Mouse (Mus musculus): ENCODE results near the gene Igfbp6. TPM values are rescaled to one million over a fixed set of nuclear protein-coding genes. Genes with fewer than 3 reads are reported as not detected.

Igfbp6 gene
- polyA plus RNA-seq, 1 experiment from 2014 or later, result 0.70 TPM

- Histone ChIP-seq H3K4me2 (no peak overlapping the region), H3K9me3 (replicated peaks; ENCODE audit: control insufficient read depth, low read length) (peaks cover 4% of the 10 kb centered on the region; the same call in 1 of the 2 replicates), H3K4me1 (ENCODE audit: control insufficient read depth, insufficient read depth, low read length) (no peaks in the 10 kb centered on the region), H3K27ac (ENCODE audit: low read depth, low read length) (no peak overlapping the region), H3K27me3 (ENCODE audit: control insufficient read depth, insufficient read depth, low read length) (no peaks in the 10 kb centered on the region), H3K36me3 (ENCODE audit: control insufficient read depth, insufficient read depth, low read length) (peaks cover 3% of the 10 kb centered on the region; the same call in 1 of the 2 replicates), H3K9ac (ENCODE audit: low read depth, low read length) (no peak overlapping the region), H3K4me3 (ENCODE audit: low read depth, low read length) (no peak overlapping the region)
- no peak for ATAC-seq (replicated peaks; ENCODE audit: insufficient number of reproducible peaks, low FRiP score, low TSS enrichment)
- WGBS (ENCODE audit: insufficient replicate concordance), result 81% methylated on average over 7 of the region's 7 CpGs
Measured at GRCm38 (mm10) chr15:102176571-102177316, 32.6 kb downstream of the Igfbp6 start.

GRCm38 (mm10) chr15:102177417-102177816 is 33.3 kb downstream of the Igfbp6 start:
- Histone ChIP-seq H3K9me3 (replicated peaks; ENCODE audit: control insufficient read depth, low read length) (peaks cover 4% of the 10 kb centered on the region; the same call in 1 of the 2 replicates), H3K9ac (ENCODE audit: low read depth, low read length) (no peak overlapping the region), H3K4me1 (ENCODE audit: control insufficient read depth, insufficient read depth, low read length) (no peaks in the 10 kb centered on the region), H3K36me3 (ENCODE audit: control insufficient read depth, insufficient read depth, low read length) (peaks cover 3% of the 10 kb centered on the region; the same call in 1 of the 2 replicates), H3K4me2 (no peak overlapping the region), H3K27ac (ENCODE audit: low read depth, low read length) (no peak overlapping the region), H3K27me3 (ENCODE audit: control insufficient read depth, insufficient read depth, low read length) (no peaks in the 10 kb centered on the region), H3K4me3 (ENCODE audit: low read depth, low read length) (no peak overlapping the region)
- no peak for ATAC-seq (replicated peaks; ENCODE audit: insufficient number of reproducible peaks, low FRiP score, low TSS enrichment)
- WGBS (ENCODE audit: insufficient replicate concordance), result 87% methylated on average over 8 of the region's 8 CpGs

GRCm38 (mm10) chr15:102178279-102178678 is 34.1 kb downstream of the Igfbp6 start:
- H3K36me3 ChIP-seq (ENCODE audit: control insufficient read depth, insufficient read depth, low read length), result peaks cover 3% of the 10 kb centered on the region; the same call in 1 of the 2 replicates
- no peak overlapping the region for H3K9ac ChIP-seq (ENCODE audit: low read depth, low read length)
- ATAC-seq (replicated peaks; ENCODE audit: insufficient number of reproducible peaks, low FRiP score, low TSS enrichment), result no peak
- no peaks in the 10 kb centered on the region for H3K4me1 ChIP-seq (ENCODE audit: control insufficient read depth, insufficient read depth, low read length)
- H3K4me3 ChIP-seq (ENCODE audit: low read depth, low read length), result no peak overlapping the region
- no peak overlapping the region for H3K27ac ChIP-seq (ENCODE audit: low read depth, low read length)
- peaks cover 4% of the 10 kb centered on the region; the same call in 1 of the 2 replicates for H3K9me3 ChIP-seq (replicated peaks; ENCODE audit: control insufficient read depth, low read length)
- no peak overlapping the region for H3K4me2 ChIP-seq
- WGBS (ENCODE audit: insufficient replicate concordance), result 18% methylated on average over 6 of the region's 6 CpGs
- H3K27me3 ChIP-seq (ENCODE audit: control insufficient read depth, insufficient read depth, low read length), result no peaks in the 10 kb centered on the region

DNA sequence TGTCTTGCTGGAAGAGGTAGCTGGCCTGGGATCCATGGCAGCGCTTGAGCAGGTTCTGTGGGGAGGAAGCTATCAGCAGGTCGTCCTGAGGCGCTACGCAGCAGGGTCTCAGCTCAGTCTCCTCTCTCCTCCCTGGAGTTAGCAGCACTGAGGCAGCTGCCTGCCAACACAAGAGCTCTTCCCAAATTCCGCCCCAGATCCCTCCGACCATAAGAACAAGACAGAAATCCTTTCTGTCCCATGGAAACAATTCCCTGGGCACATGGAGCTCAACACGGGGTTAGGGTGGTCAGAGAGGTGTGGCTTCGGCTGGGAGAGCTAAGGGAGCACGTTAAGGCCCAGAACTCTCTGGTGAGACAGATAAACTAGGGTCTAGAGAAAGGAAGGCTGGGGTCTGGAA is 34.9 kb downstream of the Igfbp6 start:
- no peak overlapping the region for H3K4me2 ChIP-seq
- H3K4me3 ChIP-seq (ENCODE audit: low read depth, low read length), result no peak overlapping the region
- no peaks in the 10 kb centered on the region for H3K27me3 ChIP-seq (ENCODE audit: control insufficient read depth, insufficient read depth, low read length)
- peaks cover 4% of the 10 kb centered on the region; the same call in 1 of the 2 replicates for H3K9me3 ChIP-seq (replicated peaks; ENCODE audit: control insufficient read depth, low read length)
- H3K4me1 ChIP-seq (ENCODE audit: control insufficient read depth, insufficient read depth, low read length), result no peaks in the 10 kb centered on the region
- peaks cover 3% of the 10 kb centered on the region; the same call in 1 of the 2 replicates for H3K36me3 ChIP-seq (ENCODE audit: control insufficient read depth, insufficient read depth, low read length)
- no peak for ATAC-seq (replicated peaks; ENCODE audit: insufficient number of reproducible peaks, low FRiP score, low TSS enrichment)
- WGBS (ENCODE audit: insufficient replicate concordance), result 68% methylated on average over 9 of the region's 9 CpGs
- no peak overlapping the region for H3K9ac ChIP-seq (ENCODE audit: low read depth, low read length)
- H3K27ac ChIP-seq (ENCODE audit: low read depth, low read length), result no peak overlapping the region

DNA sequence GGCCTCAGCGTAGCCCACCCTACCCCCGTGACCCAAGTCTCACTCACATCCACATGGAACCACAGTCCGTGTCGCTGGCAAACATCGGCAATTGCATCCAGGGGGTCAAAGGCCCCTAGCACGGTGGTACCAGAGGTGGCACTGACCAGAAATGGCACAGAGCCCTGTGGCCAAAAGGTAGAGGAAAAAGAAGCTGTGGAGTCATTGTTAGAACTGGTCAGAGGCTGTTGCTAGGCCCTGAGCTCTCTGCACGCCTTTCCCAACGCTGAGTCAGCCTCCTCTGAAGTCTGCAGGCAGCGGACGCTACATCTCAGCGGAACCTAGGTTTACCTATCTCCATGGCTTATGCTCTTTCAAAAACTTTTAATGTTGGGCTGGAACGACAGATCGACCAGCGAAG is 35.8 kb downstream of the Igfbp6 start:
- H3K9ac ChIP-seq (ENCODE audit: low read depth, low read length), result no peak overlapping the region
- H3K4me2 ChIP-seq, result no peak overlapping the region
- no peak for ATAC-seq (replicated peaks; ENCODE audit: insufficient number of reproducible peaks, low FRiP score, low TSS enrichment)
- 86% methylated on average over 14 of the region's 14 CpGs for WGBS (ENCODE audit: insufficient replicate concordance)
- H3K4me1 ChIP-seq (ENCODE audit: control insufficient read depth, insufficient read depth, low read length), result no peaks in the 10 kb centered on the region
- no peaks in the 10 kb centered on the region for H3K9me3 ChIP-seq (replicated peaks; ENCODE audit: control insufficient read depth, low read length)
- H3K27ac ChIP-seq (ENCODE audit: low read depth, low read length), result no peak overlapping the region
- H3K4me3 ChIP-seq (ENCODE audit: low read depth, low read length), result no peak overlapping the region
- peaks cover 5% of the 10 kb centered on the region; the same call in 1 of the 2 replicates for H3K36me3 ChIP-seq (ENCODE audit: control insufficient read depth, insufficient read depth, low read length)
- no peaks in the 10 kb centered on the region for H3K27me3 ChIP-seq (ENCODE audit: control insufficient read depth, insufficient read depth, low read length)

GRCm38 (mm10) chr15:102183076-102183475 is 38.9 kb downstream of the Igfbp6 start:
- 64% methylated on average over 3 of the region's 3 CpGs for WGBS (ENCODE audit: insufficient replicate concordance)
- no peak for ATAC-seq (replicated peaks; ENCODE audit: insufficient number of reproducible peaks, low FRiP score, low TSS enrichment)
- peaks cover 7% of the 10 kb centered on the region for H3K36me3 ChIP-seq (ENCODE audit: control insufficient read depth, insufficient read depth, low read length)

DNA sequence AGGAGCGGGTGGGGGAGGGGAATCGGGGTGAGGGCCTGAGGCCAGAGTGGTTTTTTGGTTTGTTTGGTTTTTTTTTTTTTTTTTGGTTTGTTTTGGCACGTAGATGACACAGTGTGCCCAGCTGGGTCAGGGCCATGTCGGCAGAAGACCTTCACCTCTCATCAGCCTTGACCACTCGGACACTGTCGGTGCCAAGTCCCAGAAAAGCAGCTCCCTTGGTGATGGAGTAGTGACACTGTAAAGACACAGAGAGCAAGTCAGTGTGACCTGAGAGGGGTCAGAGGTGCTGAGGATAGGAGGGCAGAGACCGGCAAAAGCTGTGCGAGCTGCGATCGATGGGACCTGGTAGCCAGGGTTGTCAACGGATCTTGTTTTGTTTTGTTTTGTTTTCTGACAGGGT is 42.1 kb downstream of the Igfbp6 start:
- H3K4me3 ChIP-seq (ENCODE audit: low read depth, low read length), result no peak overlapping the region
- peaks cover 7% of the 10 kb centered on the region for H3K4me1 ChIP-seq (ENCODE audit: control insufficient read depth, insufficient read depth, low read length)
- H3K4me2 ChIP-seq, result no peak overlapping the region
- H3K27ac ChIP-seq (ENCODE audit: low read depth, low read length), result no peak overlapping the region
- peaks cover 4% of the 10 kb centered on the region for H3K36me3 ChIP-seq (ENCODE audit: control insufficient read depth, insufficient read depth, low read length)
- H3K27me3 ChIP-seq (ENCODE audit: control insufficient read depth, insufficient read depth, low read length), result no peaks in the 10 kb centered on the region
- no peaks in the 10 kb centered on the region for H3K9me3 ChIP-seq (replicated peaks; ENCODE audit: control insufficient read depth, low read length)
- 0 out of 2 replicates have a peak overlapping the region, but pooled peaks have one; percentile 13 for H3K9ac ChIP-seq (ENCODE audit: low read depth, low read length)
- whole genome bisulfite sequencing (ENCODE audit: insufficient replicate concordance), result 67% methylated on average over 11 of the region's 11 CpGs
- no peak for ATAC-seq (replicated peaks; ENCODE audit: insufficient number of reproducible peaks, low FRiP score, low TSS enrichment)

More at GRCm38 (mm10) chr15:102183076-102183475, 38.9 kb downstream of the Igfbp6 start:
- Histone ChIP-seq H3K4me2 (no peak overlapping the region), H3K4me1 (ENCODE audit: control insufficient read depth, insufficient read depth, low read length) (no peaks in the 10 kb centered on the region; the same call in 1 of the 2 replicates), H3K9me3 (replicated peaks; ENCODE audit: control insufficient read depth, low read length) (no peaks in the 10 kb centered on the region), H3K9ac (ENCODE audit: low read depth, low read length) (no peak overlapping the region), H3K27ac (ENCODE audit: low read depth, low read length) (no peak overlapping the region), H3K27me3 (ENCODE audit: control insufficient read depth, insufficient read depth, low read length) (no peaks in the 10 kb centered on the region), H3K4me3 (ENCODE audit: low read depth, low read length) (no peak overlapping the region)

DNA sequence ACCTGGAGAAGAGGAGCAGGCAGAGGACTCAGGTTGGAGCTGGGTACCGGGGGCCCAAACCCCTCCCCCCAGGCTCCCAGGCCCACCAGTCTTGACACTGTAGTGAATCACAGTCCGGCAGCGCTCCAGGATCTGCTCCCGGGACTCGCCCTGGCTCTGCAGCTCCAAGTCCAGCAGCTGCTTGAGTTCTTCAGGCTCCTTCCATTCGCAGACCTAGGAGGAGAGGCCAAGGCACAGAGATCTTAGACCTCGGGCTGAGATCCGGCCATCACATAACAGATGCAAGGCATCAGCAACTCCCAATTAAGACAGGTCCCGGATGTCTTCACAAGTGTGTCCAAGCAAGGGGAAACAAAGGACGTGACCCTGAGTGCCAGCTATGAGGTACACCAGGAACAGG is 43.9 kb downstream of the Igfbp6 start:
- ATAC-seq (replicated peaks; ENCODE audit: insufficient number of reproducible peaks, low FRiP score, low TSS enrichment), result no peak
- H3K4me2 ChIP-seq, result no peak overlapping the region
- H3K4me1 ChIP-seq (ENCODE audit: control insufficient read depth, insufficient read depth, low read length), result peaks cover 10% of the 10 kb centered on the region
- no peaks in the 10 kb centered on the region for H3K27me3 ChIP-seq (ENCODE audit: control insufficient read depth, insufficient read depth, low read length)
- H3K4me3 ChIP-seq (ENCODE audit: low read depth, low read length), result no peak overlapping the region
- H3K36me3 ChIP-seq (ENCODE audit: control insufficient read depth, insufficient read depth, low read length), result peaks cover 4% of the 10 kb centered on the region
- 82% methylated on average over 10 of the region's 10 CpGs for WGBS (ENCODE audit: insufficient replicate concordance)
- H3K27ac ChIP-seq (ENCODE audit: low read depth, low read length), result no peak overlapping the region
- H3K9me3 ChIP-seq (replicated peaks; ENCODE audit: control insufficient read depth, low read length), result no peaks in the 10 kb centered on the region
- H3K9ac ChIP-seq (ENCODE audit: low read depth, low read length), result no peak overlapping the region

- H3K27ac ChIP-seq (ENCODE audit: low read depth, low read length), result no peak overlapping the region
- H3K36me3 ChIP-seq (ENCODE audit: control insufficient read depth, insufficient read depth, low read length), result peaks cover 4% of the 10 kb centered on the region
- no peaks in the 10 kb centered on the region for H3K9me3 ChIP-seq (replicated peaks; ENCODE audit: control insufficient read depth, low read length)
- no peak overlapping the region for H3K4me2 ChIP-seq
- H3K27me3 ChIP-seq (ENCODE audit: control insufficient read depth, insufficient read depth, low read length), result no peaks in the 10 kb centered on the region
- H3K4me1 ChIP-seq (ENCODE audit: control insufficient read depth, insufficient read depth, low read length), result peaks cover 10% of the 10 kb centered on the region
- H3K9ac ChIP-seq (ENCODE audit: low read depth, low read length), result no peak overlapping the region
- WGBS (ENCODE audit: insufficient replicate concordance), result 68% methylated on average over 6 of the region's 6 CpGs
- no peak overlapping the region for H3K4me3 ChIP-seq (ENCODE audit: low read depth, low read length)
- ATAC-seq (replicated peaks; ENCODE audit: insufficient number of reproducible peaks, low FRiP score, low TSS enrichment), result no peak
Measured at GRCm38 (mm10) chr15:102188883-102189282, 44.7 kb downstream of the Igfbp6 start.

All from heart, embryonic 11.5 days (tissue).